Mouse (Mus musculus) ovary, postnatal 14 days (tissue): ENCODE data around the gene Lrp1.

Experiments used
- DNase-seq: peaks from one replicate; pipeline ENCODE4 v3.0.0; 2022; ENCODE audit warnings: low spot score

Gene Lrp1

DNA sequence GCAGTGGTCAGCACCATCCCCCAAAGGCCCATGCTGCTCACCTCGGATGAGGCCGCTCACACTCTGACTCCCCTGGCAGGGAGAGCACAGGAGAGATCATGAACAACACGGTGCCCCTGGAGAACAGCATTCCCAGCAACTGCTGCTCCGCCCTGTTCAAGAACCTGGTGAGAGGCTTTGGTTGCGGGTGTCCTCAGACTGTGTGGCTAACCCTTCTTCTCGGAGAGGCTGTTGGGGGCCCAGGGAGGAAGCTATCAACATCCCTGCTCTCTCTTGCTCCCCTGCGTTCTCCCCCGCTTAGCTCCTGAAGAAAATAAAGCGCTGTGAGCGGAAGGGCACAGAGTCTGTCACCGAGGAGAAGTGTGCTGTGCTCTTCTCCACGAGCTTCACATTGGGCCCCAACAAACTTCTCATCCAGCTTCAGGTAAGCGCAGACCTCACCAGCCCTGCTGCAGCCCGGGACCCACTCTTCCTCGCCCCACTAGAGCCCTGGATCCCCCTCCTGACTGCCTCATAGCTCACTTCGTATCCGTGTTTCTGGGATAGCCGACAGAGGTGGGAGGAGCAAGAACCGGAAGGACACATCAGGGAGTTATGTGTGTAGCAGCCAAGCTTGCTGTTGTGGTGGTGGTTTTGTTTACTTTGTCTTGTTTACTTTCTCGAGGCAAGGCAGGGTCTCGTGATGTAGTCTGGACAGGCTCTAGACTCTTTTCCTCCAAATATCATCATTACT lies 32.1 kb upstream of the Lrp1 start:
- DNase-seq: no peak

DNA sequence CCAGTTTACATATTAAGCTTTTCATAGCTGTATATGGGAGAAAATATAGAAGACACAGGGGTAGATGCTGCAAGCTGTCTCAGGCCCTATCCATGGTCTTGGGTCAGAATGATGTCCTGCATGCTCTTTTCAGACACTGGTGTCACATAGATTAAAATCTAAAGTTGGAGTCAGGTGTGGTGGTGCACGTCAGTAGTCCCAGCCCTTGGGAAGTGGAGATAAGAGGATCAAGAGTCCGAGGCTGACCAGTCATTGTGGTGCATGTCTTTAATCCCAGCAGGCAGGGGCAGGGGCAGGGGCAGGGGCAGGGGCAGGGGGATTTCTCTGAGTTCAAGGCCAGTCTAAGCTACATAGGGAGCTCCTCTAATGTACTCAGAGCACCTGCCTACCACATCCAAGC lies 24.8 kb upstream of the Lrp1 start:
- no peak for DNase-seq

DNA sequence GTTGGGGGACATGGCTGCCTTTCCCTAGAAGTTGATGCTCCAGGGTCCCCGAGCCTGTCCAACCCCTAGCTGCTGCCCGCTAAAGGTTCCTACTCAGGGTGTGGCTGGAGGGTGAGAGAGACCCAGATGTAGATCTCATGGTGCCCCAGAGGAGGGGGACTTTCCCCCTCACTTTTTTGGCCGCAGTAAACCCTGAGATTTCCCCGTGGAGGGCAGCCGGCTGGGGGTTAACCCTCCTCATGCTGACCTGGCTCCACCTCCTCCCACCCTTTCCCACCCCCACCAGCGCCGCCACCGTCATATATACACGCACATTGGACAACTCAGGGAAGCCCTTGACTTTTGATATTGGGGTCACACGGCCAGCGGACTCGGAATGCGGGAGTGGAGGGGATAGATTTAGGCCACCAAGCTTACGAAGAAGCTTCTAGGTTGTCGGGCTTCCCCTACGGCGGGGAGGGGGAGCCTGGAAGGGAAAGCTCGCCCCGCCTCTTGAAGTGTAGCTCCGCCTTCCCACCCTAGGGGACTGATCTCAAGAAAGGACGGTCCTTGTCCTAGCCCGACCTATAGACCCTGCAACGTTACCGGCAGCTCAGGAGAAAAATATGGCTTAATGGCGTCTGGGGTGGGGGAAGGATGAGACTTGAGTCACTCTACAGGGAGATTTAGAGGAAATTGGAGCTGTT lies 22.7 kb upstream of the Lrp1 start:
- DNase-seq: peak; percentile 60

DNA sequence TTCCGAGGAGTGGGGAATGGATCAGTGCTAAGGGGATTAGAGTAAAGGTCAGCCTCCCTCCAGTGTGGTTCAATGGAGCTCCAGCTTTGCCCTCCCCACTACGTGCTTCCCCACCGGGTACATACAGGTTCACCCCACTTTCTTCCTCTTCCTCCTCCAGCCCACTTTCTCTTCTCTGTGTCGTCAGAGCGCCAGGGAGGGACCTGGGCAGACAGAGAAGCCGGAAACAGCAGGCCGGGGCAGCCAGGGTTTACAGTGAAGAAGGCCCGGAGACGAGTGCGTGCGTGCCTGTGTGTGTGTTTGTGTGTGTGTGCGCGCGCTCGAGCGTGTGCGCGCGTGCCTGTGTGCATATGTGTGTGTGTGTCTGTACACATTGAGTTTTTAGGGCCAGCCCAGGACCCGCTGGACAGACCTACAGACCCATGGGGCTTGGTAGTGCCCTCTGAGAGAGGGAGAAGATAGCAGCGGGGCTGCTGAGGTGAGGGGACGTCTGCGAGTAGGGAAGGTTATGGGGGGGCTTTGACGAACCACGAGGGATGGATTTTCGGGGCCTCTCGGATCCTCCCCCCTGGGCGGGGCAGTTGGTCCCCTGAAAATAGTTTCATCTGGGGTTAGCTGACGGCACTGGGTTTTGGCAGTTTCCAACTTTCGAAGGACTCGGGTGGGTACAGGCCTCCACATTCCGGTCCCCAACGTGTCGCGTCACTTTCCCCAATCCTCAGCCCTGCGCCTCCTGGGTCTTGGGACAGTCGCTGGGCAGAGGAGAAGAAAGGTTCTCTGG lies 22.0 kb upstream of the Lrp1 start, which contains the start of gene Stat6:
Gene Stat6, plus strand, starts transcription at position 215 of the 781 bp plus-strand sequence.
- peak; percentile 53 for DNase-seq

DNA sequence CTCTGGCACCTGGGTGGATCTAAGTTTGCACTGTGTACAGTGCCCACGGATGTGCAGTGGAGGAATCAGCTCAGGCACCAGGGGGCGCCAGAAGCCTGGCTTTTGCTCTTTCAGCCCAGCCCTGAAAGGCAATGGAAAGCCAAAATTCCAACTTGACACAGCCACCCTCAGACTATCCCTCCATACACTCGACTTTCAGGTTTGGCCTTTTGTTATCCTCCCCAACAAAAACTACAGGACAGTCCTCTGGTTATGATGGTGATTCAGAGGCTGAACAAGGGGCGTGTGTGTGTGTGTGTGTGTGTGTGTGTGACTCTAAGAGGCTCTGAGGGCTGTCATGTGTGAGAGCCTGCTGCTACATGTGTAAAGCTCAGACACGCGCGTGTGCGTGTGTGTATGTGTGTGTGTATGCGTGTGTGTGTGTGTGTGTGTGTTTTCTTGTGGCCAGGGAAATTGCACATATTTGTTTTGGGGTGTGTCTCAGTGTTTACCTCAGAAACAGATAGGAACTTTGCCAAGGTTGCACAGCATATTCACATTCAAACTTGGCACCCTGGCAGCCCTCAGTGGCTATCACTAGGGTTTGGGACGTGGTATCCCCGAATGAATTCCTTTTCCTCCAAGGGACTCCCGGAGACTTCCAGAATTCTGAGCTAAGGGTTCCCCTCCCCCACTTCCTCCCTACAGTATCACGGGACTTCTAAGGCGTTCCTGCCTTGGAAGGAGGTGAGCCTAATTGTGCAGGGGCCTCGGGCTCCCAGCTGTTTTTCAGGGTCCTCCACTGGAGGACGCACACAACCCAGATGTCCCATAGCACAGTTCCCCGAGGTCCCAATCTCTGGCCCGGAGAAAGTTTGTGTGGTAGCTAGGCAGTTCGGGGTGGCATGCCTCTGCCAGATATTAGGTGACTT lies 21.2 kb upstream of the Lrp1 start:
- DNase-seq: peak; percentile 90

DNA sequence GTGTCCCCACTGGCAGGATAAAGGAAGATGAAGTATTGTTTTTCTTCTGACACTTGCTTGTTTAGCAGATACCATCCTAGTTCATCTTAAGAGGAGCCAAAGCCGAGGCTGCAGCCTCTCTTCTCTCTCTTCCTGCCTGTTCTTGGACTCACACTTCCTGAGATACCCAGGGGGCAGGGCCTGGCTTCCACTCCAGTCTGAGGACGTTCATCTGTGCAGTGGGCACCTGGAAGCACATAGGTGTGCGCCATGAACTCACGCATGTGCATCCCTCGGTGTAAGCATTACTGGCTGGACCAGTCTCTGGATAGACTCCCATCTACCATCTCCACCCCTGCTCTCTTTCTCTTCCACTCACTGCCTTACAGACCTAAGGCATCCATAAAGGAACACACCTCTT lies 19.5 kb upstream of the Lrp1 start:
- DNase-seq: no peak

DNA sequence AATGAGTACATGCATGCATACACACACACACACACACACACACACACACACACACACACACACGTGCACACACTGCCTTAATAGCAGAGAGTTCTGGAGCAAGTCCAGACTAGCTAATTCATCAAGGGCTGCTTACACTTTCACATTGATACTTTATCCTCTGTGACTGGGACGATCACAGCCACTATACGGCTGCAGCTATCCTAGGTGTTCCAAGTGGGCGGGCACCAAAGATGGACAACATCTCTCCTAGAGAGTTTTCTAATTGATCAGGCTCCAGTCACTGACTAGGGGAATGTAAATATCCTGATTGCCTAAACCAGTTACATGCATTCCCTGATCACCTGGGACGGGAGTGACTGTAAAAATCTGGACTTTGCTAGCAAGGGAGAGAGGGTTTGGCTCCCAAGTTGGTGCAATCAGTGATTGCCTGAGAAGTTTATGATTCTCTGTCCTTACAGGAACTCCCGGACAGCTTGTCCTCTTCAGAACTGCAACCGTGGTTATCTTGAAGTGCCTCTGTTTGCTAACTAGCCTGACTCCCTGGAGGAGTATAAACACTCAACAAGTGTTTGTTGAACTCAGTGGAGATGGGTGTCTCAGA lies 11.8 kb upstream of the Lrp1 start:
- DNase-seq: no peak

DNA sequence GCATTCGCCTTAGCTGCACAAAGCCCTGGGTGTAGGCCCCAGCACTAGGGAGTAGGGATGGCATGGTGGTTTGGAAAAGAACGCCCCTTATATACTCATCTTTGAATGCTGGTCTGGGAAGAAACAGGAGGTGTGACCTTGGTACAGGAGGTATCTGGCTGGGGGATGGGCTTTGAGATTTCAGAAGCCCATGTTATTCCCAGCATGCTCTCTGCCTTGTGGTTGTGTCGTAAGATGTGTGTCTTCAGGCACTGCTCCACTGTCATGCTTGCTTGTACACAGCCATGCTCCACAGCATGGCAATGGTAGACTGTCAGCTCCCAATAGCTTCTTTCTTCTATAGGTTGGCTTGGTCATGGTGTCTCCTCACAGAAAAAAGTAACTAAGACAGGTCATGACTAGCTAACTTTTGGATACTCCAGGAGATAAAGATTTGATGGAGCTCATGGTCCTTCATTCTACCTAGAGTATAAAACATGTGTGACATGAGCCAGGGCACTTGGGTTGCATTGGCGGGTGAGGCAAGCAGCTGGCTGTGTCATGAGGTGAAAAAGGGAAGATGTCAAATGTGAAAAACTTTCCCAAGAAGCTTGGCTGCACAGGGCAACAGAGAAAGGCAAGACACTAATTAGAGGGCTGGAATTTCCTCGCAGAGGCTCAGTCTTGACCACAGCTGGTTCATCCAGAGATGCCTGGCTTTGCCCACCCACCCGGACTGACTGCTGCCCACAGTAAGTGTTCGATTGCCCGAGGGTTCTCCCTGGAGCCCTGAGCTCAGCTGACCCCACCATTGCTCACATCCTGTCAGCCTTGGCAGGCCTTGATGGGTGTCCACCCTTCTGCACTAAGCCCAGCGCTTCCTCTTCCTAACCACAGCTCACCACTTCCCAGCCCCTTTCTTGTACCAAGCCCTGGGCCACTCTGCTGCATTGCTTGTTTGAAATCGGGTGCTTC lies 10.6 kb upstream of the Lrp1 start:
- no peak for DNase-seq

DNA sequence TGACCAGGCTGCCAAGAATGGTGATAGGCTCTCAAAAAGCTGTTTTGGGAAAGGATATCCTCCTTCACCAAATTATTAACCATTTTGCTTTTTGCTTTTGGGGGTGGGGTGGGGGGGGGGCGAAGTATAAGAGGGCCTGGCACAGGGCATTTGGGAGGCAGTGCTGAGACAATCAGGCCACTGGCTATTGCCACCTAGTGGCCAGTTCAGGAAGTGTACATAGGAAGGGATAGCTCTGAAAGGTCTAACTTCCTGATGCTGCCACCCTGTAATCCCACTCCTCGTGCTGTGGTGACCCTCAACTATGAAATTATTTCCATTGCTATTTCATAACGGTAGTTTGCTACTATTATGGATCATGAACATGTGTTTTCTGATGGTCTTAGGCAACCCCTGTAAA lies 5.5 kb upstream of the Lrp1 start:
- DNase-seq: no peak

DNA sequence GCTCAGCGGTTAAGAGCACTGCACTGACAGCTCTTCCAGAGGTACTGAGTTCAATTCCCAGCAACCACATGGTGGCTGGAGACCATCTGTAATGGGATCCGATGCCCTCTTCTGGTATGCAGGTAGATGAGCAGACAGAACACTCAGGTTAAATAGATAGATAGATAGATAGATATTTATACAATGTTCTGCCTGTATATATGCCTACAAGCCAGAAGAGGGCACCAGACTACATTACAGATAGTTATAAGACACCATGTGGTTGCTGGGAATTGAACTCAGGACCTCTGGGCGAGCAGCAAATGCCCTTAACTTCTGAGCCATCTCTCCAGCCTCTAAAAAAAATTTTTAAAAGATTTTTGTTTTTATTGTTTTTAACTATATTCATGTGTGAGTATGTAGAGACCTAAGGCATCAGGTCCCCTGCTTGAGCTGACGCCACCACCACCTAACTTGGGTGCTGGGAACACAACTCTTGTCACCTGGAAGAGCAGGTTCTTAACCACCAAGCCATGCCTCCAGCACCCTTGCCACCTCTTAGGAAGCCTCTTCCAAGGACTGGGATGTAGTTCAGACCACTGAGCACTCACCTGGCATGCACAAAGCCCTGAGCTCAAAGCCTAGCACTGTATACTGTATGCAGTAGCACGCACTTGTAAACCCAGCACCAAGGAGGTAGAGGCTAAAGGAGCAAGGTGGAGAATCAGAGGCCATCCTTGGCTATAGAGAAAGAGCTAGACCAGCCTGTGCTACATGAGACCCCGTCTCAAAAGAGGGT lies 2.7 kb upstream of the Lrp1 start:
- no peak for DNase-seq

DNA sequence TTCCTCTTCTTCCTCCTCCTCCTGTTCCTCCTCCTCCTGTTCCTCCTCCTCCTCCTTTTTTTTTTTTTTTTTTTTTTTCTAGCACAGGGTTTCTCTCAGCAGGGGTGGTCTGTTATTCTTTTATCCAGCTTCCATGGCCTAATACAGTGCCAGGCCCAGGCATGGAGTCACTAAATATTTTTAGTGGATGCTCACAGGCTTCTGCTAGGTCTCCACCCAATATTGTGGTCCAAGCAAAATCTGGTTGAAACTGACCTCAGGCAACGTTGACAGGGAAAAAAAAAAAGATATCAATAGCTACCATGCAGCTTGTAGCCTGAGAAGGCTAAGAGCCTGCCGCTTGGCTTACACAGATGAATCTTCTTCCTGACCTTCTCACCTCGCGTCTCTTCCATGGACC lies 1.7 kb upstream of the Lrp1 start:
- DNase-seq: no peak

DNA sequence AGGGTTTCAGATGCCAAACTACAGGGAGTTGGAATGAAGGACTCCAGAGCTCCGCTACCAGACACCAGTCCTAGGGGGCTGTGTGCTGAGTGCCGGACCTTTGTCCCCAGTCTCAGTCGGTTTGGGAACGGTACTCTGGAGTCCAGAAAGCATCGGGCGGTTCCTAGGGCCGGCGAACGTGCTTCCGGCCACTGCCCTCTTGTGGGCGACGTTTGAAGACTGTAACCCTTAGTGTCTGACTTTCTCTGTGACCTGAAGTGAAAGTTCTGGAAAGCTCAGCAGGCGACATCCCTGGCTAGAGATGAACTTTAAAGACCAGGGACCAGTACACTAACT lies 1.1 kb upstream of the Lrp1 start:
- DNase-seq: peak; percentile 63

DNA sequence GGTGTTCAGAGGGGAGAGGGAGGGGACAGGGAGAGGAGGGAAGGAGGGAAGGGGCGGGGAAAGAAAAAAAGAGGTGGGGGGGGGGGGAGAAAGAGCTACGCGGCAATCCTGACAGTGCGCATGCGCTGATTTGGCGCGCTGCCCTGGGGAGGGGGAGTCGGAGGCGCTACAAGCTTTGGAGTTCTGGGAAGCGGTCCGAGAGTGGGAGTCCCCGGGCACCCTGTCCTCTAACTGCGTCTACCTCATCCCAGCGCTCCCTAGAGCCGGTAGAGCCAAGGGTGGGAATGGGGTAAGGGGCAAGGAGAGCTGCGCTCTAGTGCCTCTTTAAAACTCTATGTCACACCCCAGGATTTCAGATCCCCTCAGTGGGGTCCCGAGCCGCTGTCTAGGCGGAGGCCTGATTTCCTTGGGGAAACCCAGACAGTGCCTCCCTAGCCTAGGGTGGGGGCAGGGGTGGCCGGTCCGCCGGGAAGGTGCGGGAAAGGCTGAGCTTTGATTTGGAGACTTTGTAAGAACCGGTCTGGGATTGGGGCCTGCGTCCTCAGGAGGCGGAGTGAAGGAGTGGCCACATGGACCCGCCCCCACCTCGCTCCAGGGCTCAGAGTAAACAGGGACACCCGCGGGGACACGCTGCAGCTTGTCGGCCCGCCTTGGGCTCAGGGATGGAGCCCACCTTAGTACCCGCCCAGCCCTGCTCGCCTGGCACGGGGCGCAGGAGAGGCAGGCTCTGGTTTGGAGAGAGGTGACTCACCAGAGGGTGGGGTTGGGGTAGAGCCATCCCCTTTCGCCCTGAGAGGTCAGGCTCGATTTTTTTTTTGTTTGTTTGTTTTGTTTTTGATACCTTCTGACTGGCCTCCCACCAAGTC lies 476 bp upstream of the Lrp1 start:
- peak; percentile 86 for DNase-seq

DNA sequence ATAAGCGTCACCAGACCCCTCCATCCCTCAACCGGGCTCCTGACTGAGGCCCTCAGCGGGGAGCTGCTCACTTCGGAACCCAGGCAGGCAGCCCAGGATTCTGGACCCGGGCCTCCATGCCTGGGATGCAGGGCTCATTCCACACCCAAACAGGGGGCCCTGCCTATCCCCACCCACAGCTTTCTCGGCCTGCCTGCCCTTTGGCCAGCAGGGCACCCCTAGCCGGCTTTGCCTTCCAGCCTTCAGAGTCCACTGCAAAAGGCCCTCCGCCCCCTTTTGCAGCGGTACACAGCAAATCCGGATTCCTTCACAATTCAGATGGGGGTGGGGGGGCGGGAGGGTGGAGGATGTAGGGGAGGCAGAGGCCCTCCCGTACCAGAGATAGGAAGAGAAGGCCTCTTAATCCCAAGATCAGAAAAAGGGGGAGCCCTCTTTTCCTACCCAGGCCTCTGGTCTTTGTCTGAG lies 975 bp downstream of the Lrp1 start:
- no peak for DNase-seq

DNA sequence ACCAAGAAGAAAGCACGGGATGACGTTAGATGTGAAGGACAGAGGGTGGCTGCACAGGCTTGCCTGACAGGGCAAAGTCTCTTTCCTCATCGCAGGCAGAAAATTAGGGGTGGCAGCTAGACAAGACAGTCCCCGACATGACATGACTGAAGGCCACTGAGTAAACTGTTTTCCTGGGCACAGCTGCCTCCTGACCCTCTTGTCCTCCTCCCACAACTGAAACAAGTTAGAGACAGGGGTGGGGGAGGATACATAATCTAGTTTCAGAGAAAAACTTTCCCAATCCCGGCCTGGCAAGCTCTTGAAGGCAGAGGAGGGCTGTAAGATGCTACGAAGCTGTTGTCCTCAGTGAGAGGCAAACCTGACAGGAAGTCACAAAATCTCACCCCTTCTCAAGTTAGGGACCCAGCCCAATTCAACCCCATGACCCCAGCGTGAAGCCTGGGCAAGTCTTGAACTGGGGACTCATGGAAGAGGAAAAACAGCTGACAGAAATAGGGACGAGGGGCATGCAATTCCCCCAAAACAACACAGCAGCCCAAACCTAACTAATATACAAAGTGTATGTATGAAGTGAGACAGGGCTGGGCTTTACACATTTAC lies 1.7 kb downstream of the Lrp1 start:
- no peak for DNase-seq

DNA sequence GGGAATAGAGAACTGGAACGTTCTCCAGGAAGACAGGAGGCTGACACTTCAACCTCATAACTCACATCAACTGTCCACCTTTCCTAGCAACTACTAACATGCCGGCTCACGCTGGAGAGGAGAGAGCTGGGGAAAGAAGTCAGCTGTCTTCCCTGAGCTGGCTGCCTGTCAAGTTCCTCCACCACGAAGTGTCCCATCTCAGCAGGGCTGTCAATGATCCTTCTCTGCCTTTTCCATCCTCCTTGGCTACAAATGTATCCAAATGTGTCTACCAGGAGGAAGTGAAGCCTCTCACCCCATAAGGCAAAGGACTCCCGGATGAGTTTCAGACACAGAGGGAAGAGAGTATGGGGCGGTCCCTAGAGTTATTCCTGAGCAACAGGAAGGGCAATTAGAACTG lies 2.8 kb downstream of the Lrp1 start:
- no peak for DNase-seq

DNA sequence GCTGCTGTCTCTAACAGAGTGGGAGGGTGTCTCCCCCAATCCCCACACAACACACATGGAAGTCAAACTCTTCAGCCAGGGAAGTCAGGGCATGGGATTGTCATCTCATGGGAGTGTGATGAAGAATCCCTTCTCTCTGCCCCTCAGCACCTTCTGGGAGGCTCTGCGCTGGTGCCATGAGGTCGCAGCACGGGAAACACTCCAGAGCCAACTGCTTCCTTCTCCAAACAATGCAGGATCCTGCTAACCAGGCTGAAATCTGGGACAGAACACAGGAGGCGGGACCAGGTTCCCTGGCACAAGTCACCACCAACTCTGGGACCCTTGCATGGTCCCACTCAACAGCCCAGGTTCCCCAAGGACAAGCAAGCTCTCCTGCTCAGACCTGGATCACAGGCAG lies 3.7 kb downstream of the Lrp1 start:
- no peak for DNase-seq

DNA sequence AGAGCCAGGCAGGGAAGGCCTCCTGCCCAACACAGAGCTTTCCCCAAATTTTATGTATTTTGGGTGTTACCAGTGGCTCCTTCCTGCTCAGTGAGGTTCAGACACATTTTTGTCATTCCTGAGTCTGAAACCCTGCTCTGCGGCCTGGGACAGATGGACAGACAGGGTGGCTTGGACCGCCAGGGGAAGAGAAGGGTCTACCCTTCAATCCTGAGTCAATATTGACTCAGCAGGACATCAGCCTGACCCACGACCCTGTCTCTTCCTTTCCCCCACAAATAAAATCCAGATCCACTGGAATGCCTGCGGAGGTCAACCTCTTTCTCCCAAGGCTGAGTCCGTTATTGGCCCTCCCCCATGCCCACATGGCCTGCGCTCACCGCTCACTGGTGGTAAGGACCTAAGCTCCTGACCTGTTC lies 4.7 kb downstream of the Lrp1 start:
- DNase-seq: no peak
